Mouse (Mus musculus) cerebellum, adult (tissue): ENCODE measurements at regions not wholly inside any gene's neighbourhood (a gene's known extent, or its start where the extent isn't known, plus 50 kb on each side); places are given as distances from the start of the nearest gene placed in this dataset.

Experiments used
- ATAC-seq: cut with Nextera tagmentation; 2 replicates; pipeline ENCODE4 v1.9.2; 2017; ENCODE audit warnings: mild to moderate bottlenecking, moderate library complexity, mixed read lengths; ENCODE audit not compliant: insufficient number of reproducible peaks, low FRiP score, low TSS enrichment

- peak; percentile 94 for ATAC-seq
Observed at GRCm38 (mm10) chr8:93591608-93592301, 56.1 kb upstream of the Ces5a start.

GRCm38 (mm10) chr8:93592302-93592651, 56.6 kb upstream of the Ces5a start:
- no peak for ATAC-seq

DNA sequence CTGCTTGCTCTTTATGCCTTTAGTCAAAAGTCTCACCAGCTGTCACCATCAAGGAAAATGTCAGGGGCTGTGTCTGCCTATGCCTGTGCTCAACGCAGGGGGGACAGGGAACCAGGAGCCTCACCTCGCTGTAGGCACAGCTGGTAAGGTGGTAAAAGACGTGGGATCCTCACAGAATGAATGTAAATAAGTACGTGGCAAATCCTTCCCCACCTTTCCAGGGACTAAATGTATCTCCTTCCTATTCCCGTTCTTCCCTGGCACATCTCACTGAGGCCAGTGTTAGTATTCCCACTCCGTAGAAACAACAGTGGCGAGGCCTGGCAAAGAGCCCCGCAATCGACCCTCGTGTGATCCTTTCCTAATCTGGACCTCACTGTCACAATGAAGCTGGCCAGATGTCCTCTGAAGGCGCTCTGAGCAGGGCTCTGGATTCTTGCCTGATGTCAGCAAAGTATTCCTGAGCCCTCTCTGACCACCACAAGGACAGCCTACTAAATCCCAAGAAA, 63.0 kb upstream of the Ces5a start:
- no peak for ATAC-seq

DNA sequence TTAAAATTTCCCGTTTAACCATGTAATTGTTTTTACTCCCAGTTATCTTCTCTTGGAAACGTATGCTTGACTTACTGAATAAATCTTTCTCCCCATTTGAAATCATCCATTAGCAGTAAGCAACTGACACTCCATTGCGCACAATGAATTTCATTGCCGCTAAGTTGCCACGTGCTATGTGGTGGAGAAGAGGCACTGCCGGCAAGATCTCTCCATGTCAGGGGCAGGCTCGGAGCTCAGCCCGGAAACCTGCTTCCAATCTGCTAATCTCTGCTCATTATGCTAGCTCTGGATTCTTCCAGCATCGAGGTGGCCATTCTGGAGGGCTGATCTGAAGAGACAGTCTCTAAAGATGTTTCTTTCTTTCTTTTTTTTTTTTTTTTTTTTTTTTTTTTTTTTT, 63.7 kb upstream of the Ces5a start:
- ATAC-seq, result no peak

GRCm38 (mm10) chr8:93599776-93600175, 64.1 kb upstream of the Ces5a start:
- ATAC-seq, result no peak

DNA sequence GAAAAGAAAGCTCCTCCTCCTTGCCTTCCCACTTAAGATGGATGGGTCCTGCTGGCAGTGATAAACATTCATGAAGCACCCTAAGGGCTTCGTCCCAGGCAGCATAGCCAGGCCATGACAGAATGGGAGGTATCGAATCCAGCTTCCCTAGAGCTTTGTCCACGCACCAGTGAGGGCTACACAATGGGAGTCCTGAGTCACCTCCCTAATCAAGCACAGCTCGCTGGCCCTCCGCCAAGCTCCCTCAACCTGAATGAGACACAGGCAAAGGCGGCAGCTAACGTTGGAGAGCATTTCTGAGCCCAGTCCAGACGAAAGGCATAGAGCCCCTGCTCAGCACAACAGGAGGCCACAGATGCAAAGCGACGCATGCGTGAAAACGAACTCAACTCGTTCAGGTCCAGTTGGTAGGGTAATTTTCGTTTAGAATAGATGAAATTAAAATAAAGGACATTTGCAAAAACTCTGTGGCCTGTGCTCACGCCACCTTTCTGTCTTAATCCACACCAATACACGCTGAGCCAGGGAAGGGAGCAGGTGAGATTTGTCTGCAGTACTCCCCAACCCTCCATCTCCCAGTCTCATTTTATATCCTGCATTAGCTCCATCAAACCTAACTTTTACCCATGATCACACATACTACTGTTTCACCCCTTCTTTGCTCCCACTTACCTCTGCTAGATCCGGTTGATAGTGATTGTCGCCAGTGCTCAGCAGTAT, 91.3 kb upstream of the Ces5a start:
- peak; percentile 83 for ATAC-seq

DNA sequence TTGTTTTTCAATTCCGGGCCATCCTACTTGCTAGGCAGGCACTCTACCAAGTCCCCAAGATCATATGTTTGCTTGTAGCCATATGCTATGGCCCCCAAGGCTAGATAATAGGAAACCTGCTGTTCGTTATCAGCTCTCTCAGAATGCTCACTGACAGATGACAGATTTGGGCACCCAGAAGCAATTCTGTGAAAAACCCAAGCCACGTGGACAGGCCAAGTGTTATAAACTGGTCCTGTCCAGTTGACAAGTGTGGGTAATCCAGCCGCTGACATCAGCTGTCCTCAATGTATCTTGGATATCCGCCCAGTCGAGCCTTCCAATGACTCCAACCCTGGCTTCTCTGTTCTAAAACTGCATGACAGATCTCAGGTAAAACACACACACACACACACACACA, 92.0 kb upstream of the Ces5a start:
- ATAC-seq, result no peak

DNA sequence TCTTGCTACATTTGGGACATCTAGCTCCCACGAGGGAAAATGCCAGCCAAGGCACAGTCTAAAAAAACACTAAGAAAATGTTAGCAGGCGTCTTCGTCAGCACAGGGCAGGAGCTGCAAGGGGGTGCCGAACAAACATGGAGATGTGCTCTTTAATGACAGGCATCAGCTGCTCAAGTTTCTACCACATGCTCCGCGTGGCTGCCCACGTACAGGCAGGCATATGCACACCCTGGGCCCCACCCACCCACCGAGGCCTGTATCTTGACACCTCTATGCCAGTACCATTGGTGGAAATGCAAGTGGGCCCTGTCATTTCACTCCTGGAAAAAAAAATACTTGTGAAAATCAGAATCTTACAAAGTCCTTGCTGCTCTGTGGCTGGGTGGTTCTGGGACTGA, 97.3 kb upstream of the Ces5a start:
- no peak for ATAC-seq

DNA sequence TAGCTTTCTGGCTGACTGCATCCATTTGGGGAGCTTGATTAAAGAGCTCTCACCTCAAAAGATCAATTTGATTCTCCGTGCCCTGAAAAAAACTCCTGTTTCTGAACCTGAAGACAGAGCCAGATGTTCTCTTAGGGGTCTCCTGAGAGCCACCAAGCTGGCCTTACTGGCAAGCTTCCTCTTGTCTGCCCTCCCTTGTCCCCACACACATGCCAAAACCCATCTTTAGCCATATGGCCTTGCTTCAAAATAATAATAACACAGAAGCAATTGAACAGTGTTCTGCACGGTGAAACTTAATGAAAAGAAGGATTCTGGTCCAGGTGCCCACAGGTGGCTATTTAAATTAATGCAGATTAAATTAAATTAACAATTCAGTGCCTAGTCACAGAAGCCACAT, 107.1 kb upstream of the Ces5a start:
- no peak for ATAC-seq

GRCm38 (mm10) chr8:93643471-93644215, 108.0 kb upstream of the Ces5a start:
- ATAC-seq, result no peak

DNA sequence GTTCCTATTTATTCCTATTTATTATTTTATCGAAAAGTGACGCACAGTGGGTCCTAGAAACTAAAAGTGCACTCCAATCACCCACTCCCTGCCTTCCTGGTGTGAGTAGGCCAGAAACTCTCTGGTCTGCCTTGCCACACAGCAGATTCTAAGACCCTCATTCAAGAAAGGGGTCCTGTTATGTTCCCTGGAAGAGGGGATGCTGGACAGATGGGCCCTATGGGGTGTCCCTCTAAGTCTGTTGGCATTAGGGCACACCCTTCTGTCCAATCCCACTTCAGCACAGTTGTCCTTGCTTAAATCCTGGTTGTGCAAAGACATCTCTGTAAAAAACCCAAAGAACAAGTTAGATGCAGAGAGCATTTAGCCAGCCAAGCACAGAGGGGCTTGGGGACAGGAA, 117.8 kb upstream of the Ces5a start:
- 0 out of 2 replicates have a peak, but pooled peaks have one; percentile 33 for ATAC-seq

DNA sequence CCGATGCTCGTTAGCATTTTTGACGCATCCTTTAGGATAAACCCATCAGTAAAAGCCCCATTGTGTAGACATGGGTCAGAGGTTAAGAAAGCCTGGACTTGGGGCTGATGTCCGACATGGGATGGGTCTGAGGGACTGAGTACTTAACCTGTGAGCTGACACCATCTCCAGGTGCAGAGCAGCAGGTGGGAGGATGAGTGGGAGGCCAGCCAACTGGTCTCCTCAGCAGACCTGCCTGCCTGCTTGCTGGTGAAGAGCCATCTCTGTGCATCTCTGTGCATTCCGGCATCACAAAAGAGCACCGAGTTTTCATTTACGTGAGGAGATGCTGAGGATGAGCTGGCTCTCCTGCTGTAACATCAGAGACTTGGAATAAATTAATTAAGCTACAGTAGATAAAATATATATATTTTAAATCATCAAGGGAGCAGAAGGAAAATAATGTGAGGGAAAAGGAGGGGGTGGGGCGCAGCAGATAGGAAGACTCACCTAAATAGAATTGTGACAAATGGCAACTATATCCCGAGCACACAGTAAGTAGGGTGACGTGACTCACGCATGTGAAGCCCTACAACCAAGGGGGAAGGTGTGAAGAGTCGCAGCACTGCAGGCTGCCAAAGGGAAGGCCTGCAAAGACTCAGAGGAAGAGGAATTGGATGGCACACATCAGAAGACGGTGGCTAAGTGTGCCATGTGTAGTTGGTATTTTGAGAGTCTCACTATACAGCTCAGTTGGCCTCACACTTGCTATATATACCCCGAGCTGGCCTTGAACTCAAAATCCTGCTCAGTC, 118.5 kb upstream of the Ces5a start:
- ATAC-seq, result peak; percentile 91

DNA sequence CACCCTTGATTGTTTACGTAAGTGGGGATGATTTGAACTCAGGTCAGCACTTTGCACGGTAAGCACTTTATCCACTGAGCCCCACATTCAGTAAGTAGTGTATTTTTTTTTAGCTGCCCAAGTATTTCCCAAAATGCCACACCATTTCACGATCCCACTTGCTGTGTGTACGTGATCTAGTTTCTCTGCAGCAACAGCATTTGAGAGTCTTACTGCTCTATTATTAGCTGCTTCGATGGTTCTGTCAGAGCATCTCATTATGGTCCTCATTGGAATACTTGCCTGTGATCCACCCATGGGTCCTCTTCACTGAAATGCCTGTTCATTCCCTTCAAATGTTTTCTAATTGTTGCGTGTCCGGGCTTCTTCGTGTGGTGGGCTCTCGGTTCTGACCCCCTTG, 120.1 kb upstream of the Ces5a start:
- no peak for ATAC-seq

- ATAC-seq, result peak; percentile 93
Observed at GRCm38 (mm10) chr8:93661739-93662138, 126.1 kb upstream of the Ces5a start.

DNA sequence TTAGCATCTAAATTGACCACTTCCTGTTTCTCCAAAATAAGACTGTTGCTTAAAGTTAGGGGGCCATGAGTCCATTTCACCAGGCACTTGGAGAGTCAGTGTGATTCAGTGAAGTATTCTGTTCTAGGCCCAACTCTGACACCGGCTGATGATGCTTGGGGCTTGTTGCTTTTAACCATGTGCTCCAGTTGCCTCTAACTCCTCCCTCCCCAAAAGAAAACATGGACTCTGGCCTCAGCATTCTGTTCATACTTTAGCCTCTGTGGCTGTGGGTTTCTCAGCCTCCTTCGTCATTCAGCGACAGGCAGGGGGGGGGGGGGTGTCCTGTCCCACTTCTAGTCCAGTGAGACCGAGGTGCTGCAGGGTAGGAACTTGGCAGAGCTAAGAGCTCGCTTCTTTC, 126.6 kb upstream of the Ces5a start:
- ATAC-seq, result no peak

DNA sequence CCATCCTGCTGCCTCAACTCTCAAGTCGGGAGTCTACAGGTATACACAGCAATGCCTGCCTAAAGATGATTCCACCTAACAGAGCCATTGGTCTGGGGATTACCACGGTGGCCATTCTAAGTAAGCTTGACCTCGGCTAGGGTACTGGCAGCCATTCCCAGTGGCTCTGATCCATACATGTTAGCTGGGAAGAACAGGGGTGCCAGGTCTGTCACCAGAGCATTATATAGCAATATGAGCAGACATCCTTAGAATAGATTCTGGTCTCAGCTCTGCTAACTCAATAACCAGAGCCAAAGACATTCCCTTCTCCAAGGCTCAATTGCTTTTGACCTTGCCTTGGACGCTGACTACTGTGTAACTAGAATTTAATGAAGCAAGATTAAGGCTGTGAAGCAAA, 128.2 kb upstream of the Ces5a start:
- no peak for ATAC-seq

DNA sequence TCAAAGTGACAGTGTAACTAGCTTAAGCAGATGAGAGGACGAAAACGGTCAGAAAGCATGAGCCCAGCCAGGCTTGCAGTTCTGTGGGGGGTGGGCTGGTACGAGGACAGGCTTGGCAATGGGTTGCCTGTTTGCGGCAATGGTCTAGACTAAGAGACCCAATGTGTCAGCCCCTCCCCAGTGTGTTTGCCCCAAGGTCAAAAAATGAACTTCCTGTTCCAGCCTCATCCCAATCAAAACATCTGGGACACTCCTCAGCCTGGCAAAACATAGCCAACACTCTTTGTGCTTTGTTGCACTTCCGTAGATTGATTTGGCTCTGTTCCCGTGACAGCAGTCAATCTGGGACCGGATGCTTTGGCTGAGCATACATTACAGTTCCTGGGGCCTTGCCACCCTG, 132.7 kb upstream of the Ces5a start:
- ATAC-seq, result no peak

DNA sequence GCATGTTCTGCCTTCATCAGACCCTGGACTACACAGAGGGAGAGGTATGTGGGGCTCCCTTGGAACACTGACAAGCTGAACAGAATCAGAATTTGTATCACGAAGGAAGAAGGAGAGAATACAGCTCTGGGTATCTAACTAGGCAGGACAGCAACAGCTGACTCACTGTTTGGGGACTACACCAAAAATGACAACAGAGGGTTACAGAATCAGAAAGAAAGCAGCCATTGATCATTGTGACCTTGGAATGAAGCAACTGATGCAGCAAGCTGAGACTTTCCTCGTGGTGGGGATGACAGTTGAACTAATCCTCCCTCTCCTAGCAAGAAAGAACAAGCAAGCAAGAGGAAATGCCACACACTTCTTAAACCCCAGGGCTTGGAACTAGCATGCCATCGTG, 135.0 kb upstream of the Gnao1 start:
- no peak for ATAC-seq

DNA sequence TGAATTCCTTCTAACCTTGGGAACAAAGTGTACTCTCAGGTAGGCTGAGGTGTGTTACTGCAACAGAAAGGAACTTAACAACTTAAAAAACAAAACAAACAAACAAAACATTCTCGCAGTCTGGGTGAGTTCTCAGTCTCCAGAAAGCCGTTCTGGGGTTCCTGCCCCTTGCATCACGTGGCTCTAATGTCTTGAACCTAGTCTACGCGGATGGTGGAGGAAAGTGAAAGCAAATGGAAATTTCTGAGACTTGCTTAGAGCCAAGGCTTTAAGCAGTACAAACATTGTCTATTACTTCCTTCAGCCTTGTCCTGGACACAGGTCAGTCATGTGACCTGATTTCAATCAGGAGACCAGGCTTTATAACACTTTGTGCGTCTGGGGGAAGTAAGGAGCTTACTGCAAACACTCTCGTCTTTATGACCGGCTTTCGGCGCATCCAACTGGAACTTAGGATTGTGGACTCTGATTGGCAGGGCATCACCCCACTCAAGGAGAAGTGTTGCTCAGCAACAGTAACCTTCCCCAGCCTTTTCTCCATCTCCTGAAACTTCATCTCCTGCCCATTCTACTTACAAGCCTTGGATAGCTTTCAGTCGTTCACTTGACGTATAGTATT, 125.9 kb upstream of the Gnao1 start:
- no peak for ATAC-seq

DNA sequence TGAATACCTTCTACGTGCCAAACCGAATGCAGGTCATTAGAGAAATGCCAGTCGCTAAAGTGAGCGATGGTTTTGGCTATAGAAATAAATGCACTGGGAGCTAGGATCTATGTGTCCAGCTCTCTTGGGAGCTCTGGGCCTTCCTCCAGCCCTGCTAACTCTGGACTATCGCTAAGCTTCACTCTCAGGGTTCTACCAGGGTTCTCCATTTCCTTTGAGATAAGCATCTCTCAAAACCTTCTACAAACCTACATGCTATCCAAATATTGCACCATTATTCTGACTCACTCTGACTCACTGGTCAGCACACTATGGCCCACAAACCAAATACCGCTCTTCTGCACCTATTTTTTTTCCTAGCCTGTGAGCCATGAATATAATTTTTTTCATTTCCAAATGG, 125.4 kb upstream of the Gnao1 start:
- no peak for ATAC-seq
